Mouse (Mus musculus): ENCODE measurements around the gene Srgap3.

Srgap3 gene

GRCm38 (mm10) chr6:112818403-112818901 is 128.6 kb downstream of the Srgap3 start:
- no peak for DNase-seq (ENCODE audit: low read depth, low spot score)

GRCm38 (mm10) chr6:112815604-112816003 is 131.5 kb downstream of the Srgap3 start:
- peak; percentile 54 for DNase-seq (ENCODE audit: low read depth, low spot score)

- no peak for DNase-seq (ENCODE audit: low read depth, low spot score)
Measured at GRCm38 (mm10) chr6:112814525-112815086, 132.5 kb downstream of the Srgap3 start.

- no peak for DNase-seq (ENCODE audit: low read depth, low spot score)
Measured at GRCm38 (mm10) chr6:112812884-112813283, 134.2 kb downstream of the Srgap3 start.

GRCm38 (mm10) chr6:112810521-112810830 is 136.6 kb downstream of the Srgap3 start:
- no peak for DNase-seq (ENCODE audit: low read depth, low spot score)

- no peak for DNase-seq (ENCODE audit: low read depth, low spot score)
Measured at GRCm38 (mm10) chr6:112809658-112810520, 137.2 kb downstream of the Srgap3 start.

- no peak for DNase-seq (ENCODE audit: low read depth, low spot score)
Measured at GRCm38 (mm10) chr6:112808738-112809137, 138.3 kb downstream of the Srgap3 start.

DNA sequence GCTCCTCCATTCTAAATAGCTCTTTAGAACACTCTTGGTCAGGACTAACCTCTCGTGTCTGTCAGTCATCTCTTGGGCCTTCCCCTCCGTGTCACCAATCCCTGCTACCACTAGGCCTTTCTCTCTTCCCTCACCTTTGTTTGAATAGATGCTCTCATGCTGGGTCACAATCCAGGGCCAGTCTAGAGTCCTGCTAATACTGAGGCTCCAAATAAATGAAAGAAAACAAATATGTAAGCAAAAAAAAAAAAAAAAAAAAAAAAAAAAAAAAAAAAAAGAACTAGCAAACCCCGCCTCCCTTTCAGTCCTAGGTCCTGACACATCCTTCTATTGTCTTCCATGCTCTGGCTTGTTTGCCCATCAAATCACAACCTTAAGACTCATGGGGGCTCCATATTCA is 145.1 kb downstream of the Srgap3 start:
- DNase-seq (ENCODE audit: low read depth, low spot score), result no peak

DNA sequence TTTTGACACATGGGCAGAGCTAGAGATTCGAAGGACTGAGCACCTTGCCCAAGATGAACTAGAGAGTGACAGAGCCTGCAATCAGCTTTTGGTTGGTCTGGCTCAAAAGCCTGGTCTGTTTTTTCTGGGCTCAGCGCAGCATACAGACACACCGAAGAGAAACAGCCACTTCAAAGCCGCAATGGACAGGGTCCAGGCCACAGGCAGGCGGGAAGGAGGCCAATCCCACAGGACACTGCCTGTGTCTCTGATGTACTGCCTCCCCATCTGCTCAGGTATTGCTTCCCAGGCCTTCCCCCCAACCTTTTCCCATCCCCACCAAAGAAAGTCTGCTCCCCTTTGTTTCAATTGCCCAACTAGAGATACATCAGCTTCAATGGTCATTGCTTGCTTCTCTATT is 148.7 kb downstream of the Srgap3 start:
- no peak for DNase-seq (ENCODE audit: low read depth, low spot score)

- DNase-seq (ENCODE audit: low read depth, low spot score), result no peak
Measured at GRCm38 (mm10) chr6:112796607-112797006, 150.5 kb downstream of the Srgap3 start.

DNA sequence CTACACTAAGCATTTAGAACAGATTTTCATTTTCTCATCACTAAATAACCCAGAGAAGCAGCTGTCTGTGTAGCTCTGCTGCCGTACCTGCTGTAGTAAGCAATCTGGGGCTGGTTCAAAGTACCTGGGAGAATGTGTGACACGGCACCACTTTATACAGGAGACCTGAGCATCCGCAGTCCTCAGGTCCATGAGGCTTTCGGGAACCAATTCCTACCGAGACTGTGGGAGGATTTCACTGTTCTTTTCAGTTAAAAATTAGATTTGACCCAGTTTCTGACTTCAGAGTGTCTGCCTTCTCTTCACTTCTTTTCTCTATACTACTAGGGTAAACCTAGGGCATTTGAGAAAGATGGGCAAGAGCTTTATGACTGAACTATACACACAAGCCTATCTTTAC is 153.2 kb downstream of the Srgap3 start:
- no peak for DNase-seq (ENCODE audit: low read depth, low spot score)

DNA sequence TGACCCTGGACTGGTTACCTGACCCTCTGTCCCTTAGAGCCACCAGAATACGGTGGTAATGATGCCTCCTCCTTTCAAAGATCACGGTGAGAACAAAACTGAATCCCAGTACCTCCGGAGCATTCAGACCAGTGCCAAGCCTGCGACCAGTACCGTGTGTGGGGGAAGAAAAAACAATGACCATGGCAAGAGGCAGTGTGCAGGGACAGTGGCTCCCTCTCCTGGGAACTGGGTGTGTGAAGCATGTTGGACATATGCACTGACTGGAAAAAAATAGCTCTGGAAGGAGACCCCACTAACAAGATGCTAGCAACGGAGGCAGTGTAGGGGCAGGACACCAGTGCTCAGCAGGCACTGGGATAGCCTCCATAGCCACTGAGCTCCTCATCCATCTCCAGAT is 157.2 kb downstream of the Srgap3 start:
- no peak for DNase-seq (ENCODE audit: low read depth, low spot score)

DNA sequence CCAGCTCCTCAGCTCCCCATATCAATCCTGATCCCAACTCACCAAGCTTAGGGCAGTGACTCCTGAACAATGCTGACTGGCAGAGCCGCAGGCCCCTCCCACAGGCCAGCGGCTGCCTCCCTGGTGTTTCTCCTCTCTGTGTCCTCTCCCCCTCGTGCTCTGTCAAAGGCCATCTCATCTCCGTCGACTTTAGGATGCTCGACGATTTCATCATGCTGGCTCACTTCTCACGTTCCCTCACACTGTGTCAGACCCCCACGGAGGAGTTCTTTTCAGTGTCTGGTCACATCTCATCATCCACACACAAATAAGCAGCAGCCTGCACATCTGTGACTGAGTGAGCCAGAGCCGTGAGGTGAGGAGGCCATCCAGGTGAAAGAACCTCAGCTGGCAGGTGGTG is 158.4 kb downstream of the Srgap3 start:
- DNase-seq (ENCODE audit: low read depth, low spot score), result no peak

GRCm38 (mm10) chr6:112788174-112788573 is 158.9 kb downstream of the Srgap3 start:
- no peak for DNase-seq (ENCODE audit: low read depth, low spot score)

GRCm38 (mm10) chr6:112781409-112782093 is 165.5 kb downstream of the Srgap3 start:
- DNase-seq (ENCODE audit: low read depth, low spot score), result peak; percentile 55

- DNase-seq (ENCODE audit: low read depth, low spot score), result peak; percentile 42
Measured at GRCm38 (mm10) chr6:112778211-112778610, 168.9 kb downstream of the Srgap3 start.

DNA sequence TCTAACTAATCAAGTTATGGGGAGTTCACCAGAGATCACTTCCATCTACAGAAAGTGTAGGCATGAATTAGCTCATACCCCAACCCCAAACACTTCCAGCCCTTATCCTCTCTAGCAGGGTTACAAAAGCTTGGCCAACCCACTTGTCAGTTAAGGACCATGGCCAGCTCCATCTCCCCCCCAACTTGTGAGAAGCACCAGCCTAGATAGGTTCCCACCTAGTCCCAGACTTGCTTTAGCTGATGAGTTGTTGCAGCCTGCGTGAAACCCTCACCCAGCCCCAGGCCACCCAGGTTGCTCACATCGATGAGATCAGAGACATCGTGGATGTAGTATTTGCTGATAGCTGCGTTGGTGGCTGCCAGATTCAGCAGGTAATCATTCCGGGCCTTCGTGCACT is 170.3 kb downstream of the Srgap3 start:
- DNase-seq (ENCODE audit: low read depth, low spot score), result peak; percentile 46

- DNase-seq (ENCODE audit: low read depth, low spot score), result no peak
Measured at GRCm38 (mm10) chr6:112773754-112774153, 173.3 kb downstream of the Srgap3 start.

GRCm38 (mm10) chr6:112770996-112771395 is 176.1 kb downstream of the Srgap3 start:
- no peak for DNase-seq (ENCODE audit: low read depth, low spot score)

DNA sequence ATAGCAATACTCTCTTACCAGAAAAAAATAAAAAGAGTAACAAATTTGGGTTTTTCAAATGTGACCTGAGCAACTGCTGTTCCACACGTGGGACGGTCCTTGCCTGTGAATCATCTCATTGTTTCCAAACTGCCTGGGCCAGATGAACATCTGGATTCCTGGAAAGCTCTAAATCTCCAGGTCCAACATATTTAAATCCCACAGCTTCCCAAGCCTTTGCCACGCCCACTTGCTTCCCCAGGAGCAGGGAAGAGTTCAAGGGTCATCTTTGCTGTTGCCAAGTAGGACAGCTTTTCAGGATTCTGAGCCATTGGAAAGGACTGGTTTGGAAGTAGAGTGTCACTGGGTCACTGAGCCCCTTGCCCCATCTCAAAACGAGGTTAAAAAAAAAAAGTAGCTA is 188.5 kb downstream of the Srgap3 start:
- peak; percentile 50 for DNase-seq (ENCODE audit: low read depth, low spot score)

DNA sequence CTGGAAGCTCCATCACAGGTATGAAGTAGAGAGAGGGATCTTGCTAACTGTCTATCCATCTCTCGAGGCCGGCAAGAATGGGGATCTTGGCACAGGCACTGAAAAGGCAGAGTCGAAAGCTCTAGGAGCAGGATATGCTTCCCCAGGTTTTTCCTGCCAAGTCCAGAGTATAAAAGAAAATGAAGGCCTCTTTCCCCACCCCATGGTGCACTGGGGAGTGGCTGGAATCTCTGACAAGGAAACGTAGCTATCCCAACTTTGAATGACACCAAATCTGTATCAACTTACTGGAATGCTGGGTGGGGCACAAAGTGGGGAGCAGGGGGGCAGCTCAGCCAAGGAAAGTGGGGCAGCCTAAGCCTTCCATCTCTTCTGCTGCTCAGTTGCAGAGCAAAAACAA is 190.2 kb downstream of the Srgap3 start:
- peak; percentile 59 for DNase-seq (ENCODE audit: low read depth, low spot score)

DNA sequence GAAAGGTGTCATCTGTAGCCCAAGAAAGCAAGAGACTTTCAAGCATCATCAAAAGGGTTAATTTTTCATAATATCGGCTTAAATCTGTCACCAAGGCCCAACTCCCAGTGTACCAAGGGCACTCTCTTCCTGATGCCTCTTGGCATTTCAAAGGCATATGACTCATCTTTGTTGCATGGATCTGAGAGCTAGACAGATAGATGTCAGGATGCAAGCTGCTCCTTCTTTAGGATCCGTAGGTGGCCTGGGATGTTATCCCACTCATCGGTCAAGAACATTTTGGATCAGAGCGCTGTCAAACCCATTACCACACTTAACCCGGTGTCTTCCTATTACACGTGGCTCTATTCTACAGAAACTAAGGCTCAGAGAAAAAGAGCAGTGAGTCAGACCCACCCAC is 192.1 kb downstream of the Srgap3 start:
- DNase-seq (ENCODE audit: low read depth, low spot score), result no peak

GRCm38 (mm10) chr6:112752517-112752916 is 194.5 kb downstream of the Srgap3 start:
- no peak for DNase-seq (ENCODE audit: low read depth, low spot score)

Data from ZHBTc4 (cell line).